Mouse (Mus musculus): Measurements from ENCODE around the gene Cblb. TPM values are rescaled to one million over a fixed set of nuclear protein-coding genes. Genes with fewer than 3 reads are reported as not detected.

Cblb gene
- total RNA-seq, 2 experiments from 2014 or later: 24.4 to 27.1 TPM

DNA sequence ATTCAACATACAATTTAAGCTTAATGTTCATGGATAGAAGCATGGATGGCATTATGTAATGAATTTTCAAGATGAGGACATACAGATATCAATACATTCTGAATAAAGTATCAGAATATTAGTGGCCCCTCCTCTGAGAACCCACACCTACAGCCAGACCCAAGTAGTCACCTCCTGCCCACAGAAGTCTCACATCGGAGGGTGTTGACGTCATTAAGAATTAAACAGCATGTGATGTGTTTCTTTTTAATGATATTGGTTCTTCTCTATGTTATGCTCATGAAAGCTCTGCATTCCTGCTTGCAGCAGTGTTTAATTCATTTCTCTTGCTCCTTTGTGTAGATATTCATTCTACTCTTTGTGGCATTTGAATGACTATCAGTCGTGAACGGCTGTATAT is 94.9 kb downstream of the Cblb start:
- DNase-seq (ENCODE audit: low spot score in 2 of 2): no peak

DNA sequence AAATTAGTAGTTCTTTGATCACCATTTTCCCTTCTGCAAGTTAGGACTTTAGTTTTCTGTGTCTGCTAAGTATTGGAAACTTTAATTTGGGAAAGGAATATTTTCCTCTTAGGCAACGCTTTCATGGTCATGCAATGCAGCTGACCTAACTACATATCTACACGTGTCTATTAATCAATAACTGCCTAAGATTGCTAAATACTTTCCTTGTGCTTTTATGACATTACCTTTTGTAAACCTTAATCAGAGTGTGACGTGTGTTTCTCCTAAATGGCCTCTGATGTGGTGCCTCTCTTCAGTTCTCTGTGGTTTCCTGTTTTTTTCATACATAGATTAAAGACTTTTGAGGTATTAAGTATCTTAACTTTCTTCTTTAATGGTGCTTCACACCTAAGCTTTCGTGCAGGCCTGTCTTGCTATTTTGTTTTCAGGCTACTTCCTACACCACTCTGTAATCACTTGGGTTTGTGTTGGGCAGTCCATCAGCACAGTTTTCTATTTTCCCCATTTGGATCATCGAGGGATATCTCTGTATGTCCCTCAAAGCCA is 98.4 kb downstream of the Cblb start:
- DNase-seq (ENCODE audit: low spot score in 2 of 2): no peak

DNA sequence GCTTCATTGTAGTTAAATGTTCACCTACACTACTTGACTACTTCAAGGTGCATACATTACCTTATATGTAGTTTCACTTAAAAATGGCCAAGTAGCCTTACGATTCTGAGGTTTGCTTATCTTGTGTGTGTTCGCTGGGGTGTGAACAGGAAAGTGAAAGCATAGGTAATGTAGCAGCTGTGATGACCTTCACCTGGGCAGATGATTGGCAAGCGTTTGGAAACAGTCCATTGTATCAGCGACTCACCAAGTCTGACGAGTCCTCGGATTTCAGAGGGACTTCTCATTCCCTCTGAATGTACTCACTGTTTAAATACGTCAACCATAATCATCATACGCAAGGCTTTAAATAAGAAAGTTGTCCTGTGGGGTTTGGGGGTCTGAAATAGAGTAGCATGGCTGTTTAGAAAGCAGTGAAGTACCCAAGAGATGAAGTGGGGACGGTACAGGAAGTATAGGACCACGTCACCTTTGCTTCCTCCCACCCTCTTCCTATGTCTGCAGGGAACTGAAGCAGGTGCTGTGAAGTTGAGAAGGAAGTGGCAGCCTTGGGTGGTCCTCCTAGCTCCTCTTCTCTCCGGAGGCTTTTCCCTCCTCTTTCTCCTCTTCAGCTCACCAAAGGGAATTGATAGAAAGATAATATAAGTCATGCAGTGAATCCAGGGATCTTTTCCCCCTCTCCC is 101.9 kb downstream of the Cblb start:
- no peak for DNase-seq (ENCODE audit: low spot score in 2 of 2)

DNA sequence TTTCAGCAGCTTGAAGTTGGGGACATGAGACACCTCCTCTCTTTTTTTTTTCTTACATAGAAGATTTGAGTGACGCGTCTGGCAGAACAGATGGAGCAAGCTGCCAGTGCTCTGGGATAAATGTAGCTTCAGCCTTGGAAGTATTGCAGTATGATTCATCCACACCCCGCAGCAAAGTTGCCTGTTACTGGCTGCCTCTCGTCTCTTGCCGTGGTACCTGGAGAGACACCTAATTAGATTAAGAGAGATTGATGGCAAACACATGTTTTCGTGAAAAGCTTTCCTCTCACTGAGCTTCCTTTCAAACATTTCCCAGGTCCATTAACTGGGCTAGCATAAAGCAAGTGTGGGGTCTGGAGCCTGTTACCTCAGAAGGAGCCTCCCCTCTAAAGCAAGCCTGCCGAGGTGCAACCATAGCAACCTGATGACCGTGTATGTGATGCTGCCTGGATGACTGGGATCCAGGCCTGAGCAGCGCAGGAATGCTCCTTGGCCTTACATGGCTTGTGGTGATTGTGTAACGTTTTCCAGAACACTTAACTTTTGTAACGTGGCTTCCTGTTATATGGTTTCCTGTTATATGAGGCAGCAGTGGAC is 103.7 kb downstream of the Cblb start:
- DNase-seq (ENCODE audit: low spot score in 2 of 2): no peak

DNA sequence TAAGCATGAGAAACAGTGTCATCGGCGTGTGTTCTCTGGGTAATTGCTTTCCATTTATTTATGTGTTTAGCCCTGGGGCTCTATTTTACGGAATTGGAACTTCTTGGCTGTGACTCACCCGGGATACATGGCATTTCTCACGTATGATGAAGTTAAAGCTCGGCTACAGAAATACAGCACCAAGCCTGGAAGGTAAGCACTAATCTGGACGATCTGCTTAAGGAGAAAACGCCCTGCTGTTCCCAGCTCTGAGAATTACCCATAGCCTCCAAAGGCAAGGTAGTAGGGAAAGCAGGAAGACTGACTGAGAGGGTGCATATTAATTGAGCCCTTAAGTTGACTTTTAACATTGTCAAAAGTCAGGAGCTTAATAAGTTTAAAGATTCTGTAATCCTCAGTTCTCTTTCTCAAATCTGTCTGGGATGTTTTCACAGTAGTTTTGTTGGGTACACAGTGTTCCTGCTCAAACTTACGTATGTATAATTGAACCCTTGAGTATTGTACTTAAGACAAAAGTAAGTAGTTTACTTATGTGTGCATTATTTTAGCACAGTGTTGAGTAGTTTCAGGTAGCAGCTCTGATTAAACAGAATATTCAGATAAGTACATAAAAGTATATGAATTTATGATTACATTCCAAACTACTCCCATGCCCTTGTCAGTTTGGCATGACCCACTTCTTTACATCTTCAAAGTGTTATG is 104.8 kb downstream of the Cblb start:
- no peak for DNase-seq (ENCODE audit: low spot score in 2 of 2)

DNA sequence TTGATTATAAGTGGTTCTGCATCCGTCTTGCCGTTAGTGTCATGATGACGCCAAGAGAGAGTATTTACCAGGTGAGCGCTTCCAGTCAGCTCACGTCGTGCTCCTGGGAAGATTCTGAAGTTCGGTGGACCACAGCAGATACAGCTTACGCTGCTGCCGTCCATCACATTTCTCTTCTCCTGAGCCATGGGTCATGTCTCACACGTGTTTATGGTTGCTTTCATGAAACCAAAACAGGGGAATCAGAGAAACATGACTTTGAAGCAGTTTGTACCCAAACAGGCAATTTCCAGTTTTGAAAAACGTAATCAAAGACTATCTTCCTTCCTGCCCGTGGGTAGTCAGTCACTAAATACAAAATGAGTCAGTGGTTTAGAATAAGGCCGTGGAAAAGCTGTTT is 112.1 kb downstream of the Cblb start:
- no peak for DNase-seq (ENCODE audit: low spot score in 2 of 2)

DNA sequence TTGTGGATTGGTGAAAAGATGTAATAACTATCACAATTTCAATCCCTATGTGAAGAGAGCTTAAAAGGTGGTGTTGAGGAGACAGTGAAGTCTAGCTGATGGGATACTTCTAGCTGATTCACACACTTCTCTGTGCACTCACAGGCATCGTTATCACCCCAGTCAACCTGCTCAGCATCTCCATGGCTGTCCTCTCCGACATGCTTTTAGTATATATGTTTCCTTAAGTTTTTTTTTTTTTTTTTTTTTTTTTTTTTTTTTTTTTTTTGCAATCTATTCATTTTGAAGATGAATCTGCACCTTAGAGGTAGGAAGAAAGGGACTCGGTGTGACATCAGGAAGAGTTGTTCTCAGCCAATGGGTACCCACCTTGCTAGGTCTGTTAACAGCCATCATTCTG is 112.8 kb downstream of the Cblb start:
- no peak for DNase-seq (ENCODE audit: low spot score in 2 of 2)

DNA sequence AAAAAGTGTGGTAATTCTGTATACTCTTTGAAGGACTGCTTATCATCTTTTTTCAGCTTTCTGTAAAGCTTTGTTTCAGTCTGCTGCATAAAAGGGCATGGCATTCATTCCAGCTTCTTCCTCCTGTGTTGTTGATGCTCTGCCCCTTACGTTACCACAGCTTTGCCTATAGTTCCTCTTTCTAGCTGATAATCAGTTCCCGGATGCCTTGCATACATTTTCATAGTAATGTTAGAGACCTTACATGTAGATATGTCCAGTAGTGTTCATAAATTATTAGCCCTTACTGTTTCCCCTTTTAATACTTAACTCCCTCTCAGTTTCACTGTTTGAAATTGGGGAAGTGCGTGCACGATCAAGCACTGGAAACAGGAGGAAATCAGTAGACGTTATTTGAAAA is 113.8 kb downstream of the Cblb start:
- DNase-seq (ENCODE audit: low spot score in 2 of 2): no peak

DNA sequence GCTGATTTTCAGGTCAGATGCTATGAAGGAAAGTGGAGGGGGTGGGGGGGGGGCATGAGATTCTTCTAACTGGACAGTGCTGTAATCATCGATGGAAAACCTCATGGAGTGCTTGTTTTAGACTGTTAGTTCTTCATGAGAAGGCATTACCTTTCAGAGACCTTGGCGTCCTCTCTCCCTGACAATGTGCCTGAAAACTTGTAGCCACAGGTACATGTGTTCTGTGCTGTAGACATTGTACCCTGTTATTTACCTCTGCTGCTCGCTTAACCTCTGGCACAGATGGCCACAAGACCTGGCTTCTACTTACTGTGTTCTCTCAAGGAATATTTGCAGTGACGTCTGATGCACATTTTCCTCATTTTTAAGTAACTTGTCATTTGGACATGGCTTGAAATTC is 114.5 kb downstream of the Cblb start:
- DNase-seq (ENCODE audit: low spot score in 2 of 2): no peak

DNA sequence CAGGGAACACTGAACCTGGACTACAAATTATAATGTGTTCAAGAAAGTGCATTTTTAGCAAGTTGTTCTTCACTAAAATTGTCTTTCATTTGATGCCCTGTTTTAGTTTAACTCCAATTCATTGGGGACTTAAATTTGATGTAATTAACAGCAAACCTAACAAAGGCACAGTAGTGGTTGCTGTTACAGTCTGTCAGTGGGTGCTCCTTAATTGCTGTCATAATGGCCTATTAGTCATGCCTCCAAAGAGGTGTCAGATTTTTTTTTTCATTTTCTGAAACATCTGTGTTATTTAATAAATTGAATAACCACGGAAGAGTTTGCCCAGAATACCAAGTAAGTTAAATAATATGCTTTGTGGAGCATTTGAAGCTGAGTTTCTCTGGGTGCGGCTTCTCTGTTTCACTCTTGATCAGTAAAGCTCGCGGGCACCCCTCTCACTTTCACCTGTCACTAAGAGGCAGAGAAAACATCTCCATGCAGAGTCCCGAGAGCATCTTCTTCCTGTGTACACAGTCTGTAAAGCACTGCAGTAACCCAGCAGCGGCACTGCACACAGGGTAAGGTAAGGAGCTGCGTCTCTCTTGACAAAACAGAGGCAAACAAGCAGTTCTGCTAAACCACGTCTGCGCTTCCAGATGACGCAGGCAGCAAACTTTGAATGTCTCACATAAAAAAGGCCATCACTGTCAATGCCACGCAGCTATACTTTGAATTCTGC is 116.1 kb downstream of the Cblb start:
- no peak for DNase-seq (ENCODE audit: low spot score in 2 of 2)

DNA sequence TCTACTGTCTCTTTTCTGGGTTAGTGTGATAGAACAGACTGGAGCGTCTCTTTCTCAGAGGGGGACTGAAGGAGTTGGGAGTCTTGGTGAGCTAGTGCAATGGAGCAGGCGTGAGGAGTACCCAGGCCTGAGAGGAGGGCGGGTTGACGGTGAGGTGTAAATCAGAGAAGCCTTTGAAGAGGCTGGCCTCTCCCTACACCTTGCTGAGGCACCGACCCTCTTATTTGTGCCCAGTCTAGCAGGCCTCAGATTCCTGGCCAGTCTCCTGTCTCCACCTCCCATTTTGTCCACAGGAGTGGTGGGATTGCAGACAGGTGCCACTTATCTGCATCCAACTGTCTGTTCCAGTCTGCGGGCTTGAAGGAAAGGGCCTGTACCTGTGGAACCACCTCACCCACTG is 117.0 kb downstream of the Cblb start:
- DNase-seq (ENCODE audit: low spot score in 2 of 2): no peak

DNA sequence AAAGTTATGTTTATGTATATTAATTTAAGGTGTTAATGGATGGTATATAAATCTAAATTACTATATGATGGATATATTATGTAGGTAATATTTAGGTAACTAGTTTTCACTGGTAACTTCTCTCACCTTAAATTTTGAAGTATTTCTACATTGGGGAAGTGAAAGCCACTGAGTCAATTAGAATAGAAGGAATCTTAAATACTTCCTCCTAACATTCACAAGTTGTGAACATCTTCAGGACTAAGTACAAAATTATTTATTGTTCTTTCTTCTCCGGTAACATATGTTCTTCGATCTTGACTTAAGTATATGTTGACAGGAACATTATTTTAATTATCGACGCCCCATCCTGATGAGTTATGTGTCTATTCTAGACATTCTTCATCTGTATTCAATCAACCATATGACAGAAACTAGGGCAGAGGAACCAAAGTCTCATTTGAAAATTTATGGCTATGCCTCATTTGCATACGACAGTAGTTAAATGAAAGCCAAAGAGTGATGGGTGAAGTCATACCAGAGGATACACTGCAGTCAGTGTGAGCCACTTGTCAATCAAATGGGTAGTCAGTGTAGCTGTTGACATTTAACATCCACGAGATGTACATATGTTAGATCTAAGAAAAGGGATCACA is 118.2 kb downstream of the Cblb start:
- no peak for DNase-seq (ENCODE audit: low spot score in 2 of 2)

DNA sequence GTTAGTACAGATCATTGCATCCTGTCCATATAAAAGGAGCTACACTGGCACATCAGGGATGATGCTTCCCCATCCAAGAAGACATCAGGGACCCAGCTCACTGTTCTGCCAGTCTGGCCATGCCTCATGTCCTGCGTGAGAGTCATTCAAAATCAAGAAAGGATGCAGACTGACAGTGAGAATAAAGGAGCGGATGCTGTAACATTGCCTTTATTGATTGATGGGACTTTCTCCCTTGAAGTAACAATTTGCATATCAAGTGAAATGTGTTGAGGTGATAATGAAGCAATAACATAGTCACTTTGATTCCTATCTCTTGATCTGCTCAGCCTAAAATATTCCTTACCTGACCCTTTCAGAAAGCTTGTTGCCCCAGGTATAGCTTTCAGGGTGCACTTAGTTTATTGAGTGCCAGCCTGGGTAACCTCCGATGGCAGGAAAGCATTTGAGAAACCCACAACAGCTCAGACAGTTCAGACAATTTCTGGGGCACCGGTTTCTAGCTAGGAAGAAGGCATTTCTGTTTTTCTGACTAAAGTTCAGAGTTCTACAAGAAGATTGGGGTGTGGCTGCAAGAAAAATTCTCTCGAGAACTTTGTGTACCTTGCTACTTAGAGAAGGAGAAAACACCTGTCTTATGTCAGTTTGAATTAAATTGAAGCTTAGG is 124.1 kb downstream of the Cblb start:
- no peak for DNase-seq (ENCODE audit: low spot score in 2 of 2)

DNA sequence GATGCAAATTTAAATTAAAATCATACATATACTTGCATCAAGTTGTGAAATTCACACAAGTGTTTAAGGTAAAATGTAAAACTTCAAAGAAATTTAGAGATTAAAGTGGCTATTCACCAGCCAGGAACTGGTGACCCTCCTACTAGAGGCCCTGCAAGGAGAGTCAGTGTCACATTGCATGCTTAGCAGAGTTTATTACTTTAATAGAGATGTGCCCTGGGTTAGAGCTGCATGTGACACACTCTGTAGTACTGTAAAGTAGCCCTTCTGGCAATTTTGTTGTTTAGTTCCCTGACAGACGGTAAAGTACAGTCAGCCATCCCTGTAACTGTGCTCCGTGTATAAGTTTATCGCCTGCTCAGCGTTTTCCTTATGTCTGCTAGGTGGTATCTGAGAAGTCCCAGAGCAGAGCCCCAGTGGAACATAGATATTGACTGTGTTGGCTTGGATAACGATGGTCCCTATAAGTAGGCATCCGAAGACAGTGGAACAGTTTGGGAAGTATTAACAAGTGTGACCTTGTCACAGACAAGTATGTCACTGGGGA is 129.0 kb downstream of the Cblb start:
- DNase-seq (ENCODE audit: low spot score in 2 of 2): no peak

DNA sequence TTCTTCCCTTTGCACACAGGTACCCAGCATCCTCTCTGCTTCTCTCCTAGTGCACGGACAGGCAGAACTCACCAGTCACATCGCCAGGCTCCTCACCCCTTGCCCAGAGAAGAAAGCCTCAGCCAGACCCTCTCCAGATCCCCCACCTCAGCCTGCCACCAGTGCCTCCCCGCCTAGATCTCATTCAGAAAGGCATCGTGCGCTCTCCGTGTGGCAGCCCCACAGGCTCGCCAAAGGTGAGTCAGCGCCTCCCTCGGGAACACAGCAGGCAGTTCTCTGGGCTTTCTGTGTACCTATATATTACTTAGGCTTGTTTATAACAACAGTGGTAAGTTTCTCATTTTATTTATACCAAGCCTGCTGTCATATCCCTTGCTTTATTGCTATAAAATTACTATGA is 133.2 kb downstream of the Cblb start:
- DNase-seq (ENCODE audit: low spot score in 2 of 2): no peak

DNA sequence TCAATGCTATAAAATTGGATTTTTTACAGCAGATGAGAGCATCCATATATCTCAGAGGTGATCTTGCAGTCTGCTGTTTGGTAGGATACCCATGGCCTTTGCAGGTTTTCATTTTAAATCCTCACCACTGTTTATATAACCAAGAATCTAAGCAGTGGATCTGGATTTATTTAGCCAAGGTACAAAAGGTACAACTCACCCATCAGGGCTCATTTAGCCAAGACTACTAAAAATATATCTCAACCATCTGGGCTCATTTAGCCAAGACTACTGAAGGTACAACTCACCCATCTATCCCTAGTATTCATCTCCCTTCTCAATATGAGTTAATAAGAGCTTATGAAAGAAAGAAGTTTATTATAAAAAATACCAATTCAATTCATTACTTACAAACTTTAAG is 142.2 kb downstream of the Cblb start:
- DNase-seq (ENCODE audit: low spot score in 2 of 2): no peak

DNA sequence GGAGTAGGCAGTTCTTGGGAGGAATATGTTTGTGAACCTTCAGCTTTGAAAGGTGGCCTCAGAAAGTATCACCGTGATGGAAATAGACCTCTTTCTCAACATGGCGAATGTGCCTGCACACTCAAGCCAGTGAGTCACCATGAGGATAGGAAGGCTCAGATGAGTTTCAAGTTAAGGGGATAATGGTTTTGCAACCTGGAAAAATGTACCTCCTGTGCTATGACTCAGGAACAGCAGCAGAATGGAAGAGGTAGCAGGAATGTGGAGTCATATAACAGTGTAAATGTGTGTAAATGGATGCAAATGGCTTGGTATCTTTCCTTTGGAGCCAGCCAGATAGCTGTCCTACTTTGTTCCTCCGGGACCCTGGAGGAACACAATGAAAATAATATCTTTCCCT is 148.8 kb downstream of the Cblb start:
- DNase-seq (ENCODE audit: low spot score in 2 of 2): no peak

DNA sequence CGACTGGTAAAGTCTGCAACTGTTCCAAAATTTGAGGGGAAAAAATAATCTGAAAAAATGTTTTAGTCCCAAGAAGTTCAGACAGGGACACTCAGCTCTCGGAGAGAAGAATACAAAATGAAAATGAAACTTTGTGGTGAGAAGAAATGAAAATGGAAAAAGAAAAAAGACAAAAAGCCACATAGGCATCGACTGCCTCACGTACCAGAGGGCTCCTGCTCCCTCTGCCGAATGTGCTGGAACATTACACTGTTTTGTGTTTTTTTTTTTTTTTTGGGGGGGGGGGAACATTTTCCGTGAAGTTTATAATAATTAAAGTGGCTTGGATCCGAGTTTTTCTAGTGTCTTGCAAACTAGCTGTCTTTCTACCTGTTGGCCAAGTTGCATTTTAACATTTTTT is 151.0 kb downstream of the Cblb start:
- no peak for DNase-seq (ENCODE audit: low spot score in 2 of 2)

DNA sequence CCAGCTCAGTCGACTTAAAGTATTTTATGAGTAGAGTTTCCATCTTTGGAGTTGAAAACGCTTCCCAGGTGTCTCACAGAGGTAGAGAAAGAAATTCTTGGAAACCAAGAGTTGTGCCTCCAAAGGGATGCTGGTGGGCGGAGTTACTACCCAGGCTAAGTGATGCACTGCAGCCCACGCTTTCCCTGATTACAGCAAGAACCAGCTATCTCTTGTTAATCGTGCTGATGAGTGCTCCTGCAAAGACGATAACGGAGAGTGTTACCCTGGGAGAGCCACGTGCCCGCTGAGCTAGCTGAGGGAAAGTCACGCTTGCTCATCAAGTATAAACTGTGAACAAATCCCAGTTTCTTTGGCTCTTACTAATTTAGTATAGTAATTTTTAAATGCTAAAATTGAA is 153.3 kb downstream of the Cblb start:
- no peak for DNase-seq (ENCODE audit: low spot score in 2 of 2)

DNA sequence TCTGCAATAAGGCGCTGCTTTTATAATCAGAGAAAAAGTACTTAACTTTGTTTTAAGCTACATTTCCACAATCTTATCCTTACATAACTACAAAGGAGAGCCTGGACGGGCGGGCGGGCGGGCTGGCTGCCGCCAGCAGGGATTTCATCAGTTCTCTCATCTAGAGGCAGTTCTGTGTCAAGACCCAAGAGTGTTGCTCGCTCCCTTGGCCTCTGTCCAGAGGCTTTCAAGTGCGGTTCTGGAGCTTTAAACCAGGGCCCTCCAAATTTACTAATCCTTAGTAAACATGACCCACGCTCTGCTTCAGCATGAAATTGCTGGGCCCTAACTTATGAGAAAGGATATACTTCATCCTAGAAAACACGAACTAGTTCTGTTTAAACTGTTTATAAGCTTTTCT is 155.7 kb downstream of the Cblb start:
- DNase-seq (ENCODE audit: low spot score in 2 of 2): no peak

DNA sequence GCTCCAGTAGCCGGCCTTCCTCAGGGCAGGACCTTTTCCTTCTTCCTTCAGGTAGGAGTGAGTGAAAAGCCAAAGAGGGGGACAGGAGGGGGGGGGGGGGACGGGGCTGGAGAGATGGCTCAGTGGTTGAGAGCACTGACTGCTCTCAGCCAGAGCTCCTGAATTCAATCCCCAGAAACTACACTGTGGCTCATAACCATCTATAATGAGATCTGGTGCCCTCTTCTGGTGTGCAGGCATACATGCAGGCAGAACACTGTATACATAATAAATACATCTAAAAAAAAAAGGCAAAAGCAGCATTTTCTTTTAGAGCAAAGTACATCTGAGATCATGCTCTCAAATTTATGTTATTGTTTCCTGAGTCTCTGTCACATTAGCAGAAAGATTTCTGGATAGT is 158.1 kb downstream of the Cblb start:
- no peak for DNase-seq (ENCODE audit: low spot score in 2 of 2)
